Mouse (Mus musculus) cortical plate, adult 2 months (tissue): ENCODE measurements around the gene Snx14. TPM values are rescaled to one million over a fixed set of nuclear protein-coding genes. Genes with fewer than 3 reads are reported as not detected.
"Not testable (repeated sequence)": the region's sequence is repeated elsewhere in the genome, so short reads cannot be mapped to it uniquely, and the experiment has no call there.

Source experiments
- H3K27ac ChIP-seq: fragments of 200-500 bp; 2 replicates; pipeline ENCODE4 v1.5.1; 2012; ENCODE audit warnings: low read length, control low read depth, inconsistent platforms; ENCODE audit not compliant: insufficient read depth
- H3K4me1 ChIP-seq: fragments of 200-500 bp; 2 replicates; pipeline ENCODE4 v1.6.1; 2011; ENCODE audit warnings: low read length; ENCODE audit not compliant: control insufficient read depth, insufficient read depth
- H3K4me3 ChIP-seq: fragments of 200-500 bp; 2 replicates; pipeline ENCODE4 v1.5.1; 2011; ENCODE audit warnings: mild to moderate bottlenecking, low read length, control low read depth; ENCODE audit not compliant: insufficient read depth
- CTCF ChIP-seq: fragments of 200-500 bp; IDR thresholded peaks from 2 replicates; pipeline ENCODE4 v1.5.1; 2011; ENCODE audit warnings: mild to moderate bottlenecking, control low read depth, low read length; ENCODE audit not compliant: insufficient read depth; ENCODE audit errors: extremely low read depth
- POLR2A ChIP-seq: fragments of 200-500 bp; IDR thresholded peaks from 2 replicates; pipeline ENCODE4 v1.6.1; 2011; ENCODE audit warnings: mild to moderate bottlenecking, low read length, control low read depth; ENCODE audit not compliant: insufficient read depth; ENCODE audit errors: extremely low read depth
- polyA plus RNA-seq: library from polyadenylated mRNA; depleted of rRNA; stranded (reverse); fragments of >200 nt; gene quantifications from 2 replicates; pipeline ENCODE4 v1.2.3, GENCODE M21; 2012; rRNA removed

Gene Snx14
- polyA plus RNA-seq: 46.4 and 47.2 TPM in 2 replicates

DNA sequence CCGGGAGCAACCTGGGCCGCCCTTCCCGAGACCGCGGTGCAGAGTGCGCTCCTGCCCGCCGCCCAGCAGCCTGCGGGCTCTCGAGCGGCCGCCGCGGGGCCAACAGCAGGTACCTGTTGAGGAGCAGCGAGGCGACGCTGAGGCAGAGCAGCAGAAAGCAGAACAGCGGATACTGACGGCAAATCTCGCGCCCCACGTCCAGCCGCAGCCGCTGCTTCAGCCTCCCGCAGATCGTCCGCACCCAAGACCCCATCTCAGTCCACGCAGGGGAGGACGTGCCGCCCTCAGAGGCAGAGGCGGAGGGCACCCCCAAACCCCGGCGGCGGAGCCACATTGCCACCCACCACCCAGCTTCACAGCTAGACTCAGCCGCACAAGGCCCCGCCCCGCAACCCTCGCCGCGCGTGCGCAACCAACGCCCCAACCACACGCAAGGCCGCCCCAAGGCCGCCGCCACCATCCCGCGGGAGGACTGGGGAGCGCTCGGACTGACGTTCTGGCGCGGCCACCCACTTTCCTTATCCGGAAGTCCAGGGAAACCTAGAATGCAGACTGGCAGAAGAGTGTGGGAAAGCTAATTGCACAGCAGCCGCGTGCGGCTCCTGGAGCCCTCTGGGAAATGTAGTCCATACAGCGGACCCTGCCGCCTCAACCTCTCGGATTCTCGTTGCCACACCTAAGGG, at the start of gene Snx14:
Snx14 (minus strand) TSS at position 404 of the 683 bp plus-strand sequence.
- Histone ChIP-seq H3K27ac (peak within 1 kb of the TSS; percentile 90), H3K4me1 (peaks cover 7% of the 10 kb centered on the region), H3K4me3 (peak within 1 kb of the TSS; percentile 85)
- TF ChIP-seq CTCF (no peak), POLR2A (peak; percentile 64)

DNA sequence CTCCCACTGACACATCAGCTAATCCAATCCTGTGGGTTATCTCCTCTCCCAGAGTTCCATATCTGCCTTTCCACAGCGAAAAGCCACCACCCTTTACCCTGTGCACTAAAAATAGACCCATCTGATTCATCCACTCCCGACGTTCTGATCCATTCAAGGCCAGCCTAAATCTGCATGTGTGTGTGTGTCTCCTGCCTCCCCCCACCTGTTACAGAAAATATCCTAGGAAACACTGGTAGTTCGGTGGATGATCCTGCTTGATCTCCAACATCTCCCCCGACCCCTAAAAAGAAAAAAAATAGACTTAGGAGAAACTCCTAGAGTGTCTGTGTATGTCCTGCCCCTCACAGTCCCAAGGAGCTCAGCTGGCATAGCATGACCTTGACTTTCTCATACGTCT, 45.8 kb upstream of the Snx14 start:
- Histone ChIP-seq H3K27ac (no peak overlapping the region), H3K4me1 (peaks cover 2% of the 10 kb centered on the region; the same call in 1 of the 2 replicates), H3K4me3 (no peak overlapping the region)
- no peak for TF ChIP-seq CTCF
- no peak for TF ChIP-seq POLR2A

DNA sequence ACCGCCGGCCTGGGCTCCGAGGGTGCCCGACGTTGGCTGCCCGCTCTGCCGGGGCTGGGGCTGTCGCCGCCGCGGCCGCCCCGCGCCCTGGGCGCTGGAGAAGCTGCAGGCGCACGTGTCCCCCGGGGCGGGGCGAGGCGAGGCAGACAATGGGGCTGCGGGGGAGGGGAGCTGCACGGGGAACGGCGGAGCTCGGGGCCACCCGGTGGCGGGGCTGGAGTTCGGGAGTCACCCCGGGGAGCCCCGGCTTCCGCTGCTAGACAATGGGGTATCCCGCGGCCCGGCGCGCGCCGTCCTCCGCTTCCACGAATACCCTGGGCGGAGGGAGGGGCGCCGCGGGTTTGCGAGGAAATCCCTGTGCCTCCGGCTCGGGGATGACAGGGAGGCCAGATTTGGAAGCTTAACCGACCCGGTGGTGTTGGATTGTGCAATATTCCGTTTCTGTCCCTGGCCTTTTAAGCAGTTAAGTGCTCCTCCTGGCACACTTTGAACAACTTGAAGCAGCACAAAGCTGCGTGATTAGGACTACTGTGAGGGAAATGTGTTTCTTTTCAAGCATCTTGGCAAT, 44.2 kb upstream of the Snx14 start:
- no peak for TF ChIP-seq CTCF
- no peak for TF ChIP-seq POLR2A
- Histone ChIP-seq H3K4me1 (peaks cover 2% of the 10 kb centered on the region; the same call in 1 of the 2 replicates), H3K4me3 (peak overlapping the region; percentile 83), H3K27ac (peak overlapping the region; percentile 77)

DNA sequence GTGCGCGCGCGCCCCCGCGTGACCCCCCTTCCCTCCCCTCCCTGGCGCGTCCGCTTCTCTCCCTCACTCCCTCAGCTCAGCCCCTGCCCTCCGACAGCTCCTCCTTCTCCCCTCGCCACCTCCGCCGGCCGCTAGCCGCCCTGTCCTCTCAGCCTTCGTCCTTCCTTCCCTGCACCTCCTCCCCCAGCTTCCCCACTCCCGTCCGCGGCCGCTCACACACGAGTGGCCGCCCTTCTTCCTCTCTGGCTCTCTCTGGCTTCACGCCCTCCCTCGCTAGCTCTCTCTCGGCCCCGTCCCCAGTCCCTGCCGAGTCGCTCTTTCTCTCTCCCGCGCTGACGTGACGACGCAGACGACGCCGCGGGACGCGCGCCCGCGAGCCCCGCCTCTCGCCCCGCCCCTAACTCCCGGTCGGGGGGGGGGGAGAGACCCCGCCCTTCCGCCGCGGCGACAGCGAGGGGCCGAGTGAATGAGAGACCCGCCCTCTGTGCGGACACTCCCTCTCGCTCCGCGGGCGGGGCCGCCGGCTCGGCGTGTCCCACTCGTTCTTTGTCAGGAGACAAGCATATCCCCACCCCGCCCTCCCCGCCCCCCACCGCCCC, 43.6 kb upstream of the Snx14 start, which contains the start of gene Syncrip:
Syncrip (minus strand) TSS at position 345 of the 599 bp plus-strand sequence.
- peak within 1 kb of the TSS; percentile 100 for H3K27ac ChIP-seq
- H3K4me3 ChIP-seq: peak within 1 kb of the TSS; percentile 83
- TF ChIP-seq POLR2A: 0 out of 2 replicates have a peak, but pooled peaks have one; percentile 57
- H3K4me1 ChIP-seq: not testable (repeated sequence)

DNA sequence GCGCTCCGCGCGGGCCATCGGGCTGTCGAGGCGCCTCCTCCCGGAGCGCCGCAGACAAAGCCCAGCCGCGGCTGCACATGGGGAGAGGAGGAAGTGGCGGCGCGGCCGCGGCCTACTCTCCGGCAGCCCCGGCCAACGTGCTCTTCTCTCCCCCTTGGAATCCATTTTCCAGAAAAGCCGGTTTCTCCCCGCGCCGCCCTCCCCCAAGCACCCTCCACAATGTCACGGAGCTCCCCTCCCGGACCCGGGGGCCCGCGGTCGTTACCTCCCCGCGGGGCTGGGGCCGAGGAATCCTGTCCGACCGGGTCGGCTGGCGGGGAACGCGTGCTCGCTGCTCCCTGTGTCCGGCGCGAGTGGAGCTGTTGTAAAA, 43.0 kb upstream of the Snx14 start:
- Histone ChIP-seq H3K27ac (0 out of 2 replicates have a peak overlapping the region, but pooled peaks have one; percentile 86), H3K4me3 (peak overlapping the region; percentile 83), H3K4me1 (peaks cover 2% of the 10 kb centered on the region; the same call in 1 of the 2 replicates)
- no peak for TF ChIP-seq CTCF
- TF ChIP-seq POLR2A: no peak

DNA sequence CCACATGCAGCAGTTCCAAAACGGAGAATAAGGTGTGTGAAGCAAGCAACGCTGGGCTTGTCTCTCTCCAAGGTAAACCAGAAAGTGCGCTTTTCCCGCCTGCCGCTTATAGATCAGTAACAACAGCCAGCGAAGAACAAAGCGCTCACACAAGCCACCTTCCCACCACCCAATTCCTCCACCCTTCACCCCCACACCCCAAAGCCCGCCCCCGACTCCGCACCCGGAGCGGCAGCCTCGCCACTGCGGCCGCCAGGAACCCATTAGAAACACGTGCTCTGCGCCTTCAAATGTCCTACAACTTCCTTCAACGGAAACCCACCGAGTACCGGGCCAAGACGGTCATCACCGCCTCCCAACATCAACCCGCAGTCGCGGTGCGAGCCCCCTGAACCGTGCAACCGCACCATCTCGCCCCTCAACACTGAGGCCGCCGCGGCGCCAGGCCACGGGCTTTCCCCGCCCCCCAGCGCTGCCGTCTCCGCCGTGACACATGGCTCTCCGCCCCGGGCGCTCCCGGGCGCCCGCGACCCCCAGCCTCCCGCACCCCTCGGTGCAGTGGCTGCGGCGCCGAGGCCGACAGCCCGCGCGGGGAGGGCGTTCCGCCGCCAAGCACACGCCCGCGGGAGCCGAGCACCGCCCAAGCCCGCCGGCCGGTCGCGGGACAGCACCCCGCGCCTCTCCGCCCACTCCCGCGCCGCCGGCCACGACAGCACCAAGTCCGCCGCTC, 42.5 kb upstream of the Snx14 start:
- TF ChIP-seq CTCF: no peak
- TF ChIP-seq POLR2A: no peak
- peaks cover 2% of the 10 kb centered on the region; the same call in 1 of the 2 replicates for H3K4me1 ChIP-seq
- H3K27ac ChIP-seq: 0 out of 2 replicates have a peak overlapping the region, but pooled peaks have one; percentile 86
- peak overlapping the region; percentile 83 for H3K4me3 ChIP-seq

DNA sequence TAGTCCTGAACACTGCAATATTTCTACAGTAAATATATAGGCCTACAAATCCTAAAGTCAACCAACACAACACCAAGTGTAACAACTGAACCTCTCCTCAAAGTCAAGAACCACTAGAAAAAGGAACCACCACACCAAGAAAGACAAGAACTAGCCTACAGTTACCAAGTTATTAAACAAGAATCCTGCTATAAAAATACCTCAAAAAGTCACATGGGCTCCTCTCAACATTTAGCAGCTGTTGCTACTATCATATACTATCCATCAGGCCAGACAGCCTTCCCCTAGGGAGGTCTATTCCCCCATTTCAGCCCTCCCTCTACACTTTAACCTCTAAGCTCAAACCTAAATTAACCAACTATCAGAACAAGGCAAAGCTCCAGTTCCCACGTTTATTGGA, 41.4 kb upstream of the Snx14 start:
- TF ChIP-seq POLR2A (no peak), CTCF (no peak)
- H3K4me3 ChIP-seq: no peak overlapping the region

DNA sequence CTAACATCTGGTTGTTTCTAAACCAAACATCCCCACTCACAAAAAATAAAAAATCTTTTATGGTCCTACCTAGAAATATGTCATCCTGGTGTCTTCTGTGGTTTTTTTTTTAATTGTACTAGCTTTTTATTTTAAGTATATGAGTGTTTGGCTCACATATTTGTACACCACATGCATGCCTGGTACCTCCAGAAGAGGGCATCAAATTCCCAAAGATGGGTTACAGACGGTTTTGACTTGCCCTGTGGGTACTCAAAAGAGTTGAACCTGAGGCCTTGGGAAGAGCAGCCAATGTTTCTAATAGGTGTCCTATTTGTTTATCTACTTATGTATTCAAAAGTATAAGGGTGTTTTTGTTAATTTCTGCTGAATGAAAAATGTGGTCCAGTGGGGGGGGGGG, 37.4 kb upstream of the Snx14 start:
- H3K27ac ChIP-seq: no peak overlapping the region
- H3K4me1 ChIP-seq: peaks cover 2% of the 10 kb centered on the region; the same call in 1 of the 2 replicates
- no peak overlapping the region for H3K4me3 ChIP-seq
- TF ChIP-seq CTCF (peak; percentile 12; the same call in 1 of the 2 replicates), POLR2A (no peak)

More for the DNA sequence above, 41.4 kb upstream of the Snx14 start:
- Histone ChIP-seq H3K4me1 (peaks cover 2% of the 10 kb centered on the region; the same call in 1 of the 2 replicates), H3K27ac (no peak overlapping the region)

DNA sequence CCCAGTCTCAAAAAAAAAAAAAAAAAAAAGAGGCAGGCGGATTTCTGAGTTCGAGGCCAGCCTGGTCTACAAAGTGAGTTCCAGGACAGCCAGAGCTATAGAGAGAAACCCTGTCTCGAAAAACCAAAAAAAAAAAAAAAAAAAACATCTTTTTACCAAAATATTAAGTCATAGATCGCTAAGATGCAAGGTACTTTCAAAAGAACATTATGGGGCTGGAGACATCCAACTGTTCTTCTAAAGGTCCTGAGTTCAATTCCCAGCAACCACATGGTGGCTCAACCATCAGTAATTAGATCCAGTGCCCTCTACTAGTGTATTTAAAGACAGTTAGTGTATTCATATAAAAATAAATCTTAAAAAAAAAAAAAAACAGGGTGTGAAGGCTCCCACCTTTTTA, 22.3 kb upstream of the Snx14 start:
- H3K27ac ChIP-seq, H3K4me1 ChIP-seq, H3K4me3 ChIP-seq: not testable (repeated sequence)
